Mouse (Mus musculus) small intestine, adult 2 months (tissue): ENCODE results near the gene Ldhc. TPM values are rescaled to one million over a fixed set of nuclear protein-coding genes. Genes with fewer than 3 reads are reported as not detected.
A peak's percentile ranks its signal among the peaks of the same experiment; 100 is the strongest.
"Not testable (repeated sequence)": the region's sequence is repeated elsewhere in the genome, so short reads cannot be mapped to it uniquely, and the experiment has no call there.

Experiments used
- H3K27ac ChIP-seq: fragments of 200-500 bp; 2 replicates; pipeline ENCODE4 v1.5.1; 2012; ENCODE audit warnings: low read depth, low read length, control low read depth, inconsistent platforms; ENCODE audit not compliant: insufficient read depth
- H3K27me3 ChIP-seq: fragments of 200-500 bp; 2 replicates; pipeline ENCODE4 v1.6.1; 2012; ENCODE audit warnings: mild to moderate bottlenecking, moderate library complexity, low read length, inconsistent platforms; ENCODE audit not compliant: control insufficient read depth, insufficient read depth
- H3K36me3 ChIP-seq: fragments of 200-500 bp; 2 replicates; pipeline ENCODE4 v1.6.1; 2012; ENCODE audit warnings: mild to moderate bottlenecking, low read length, control low read depth, inconsistent platforms; ENCODE audit not compliant: control insufficient read depth, insufficient read depth
- H3K4me1 ChIP-seq: fragments of 200-500 bp; 2 replicates; pipeline ENCODE4 v1.6.1; 2012; ENCODE audit warnings: low read length, inconsistent platforms, mixed read lengths; ENCODE audit not compliant: control insufficient read depth, insufficient read depth, insufficient read length
- H3K4me3 ChIP-seq: fragments of 200-500 bp; 2 replicates; pipeline ENCODE4 v1.5.1; 2012; ENCODE audit warnings: low read depth, mild to moderate bottlenecking, control low read depth, inconsistent platforms, low read length, moderate library complexity
- CTCF ChIP-seq: fragments of 200-500 bp; IDR thresholded peaks from 2 replicates; pipeline ENCODE4 v1.5.1; 2012; ENCODE audit warnings: low read depth, mild to moderate bottlenecking, control low read depth, inconsistent platforms, low read length, moderate library complexity, mixed read lengths; ENCODE audit not compliant: insufficient replicate concordance, insufficient read length; ENCODE audit errors: extremely low read depth
- POLR2A ChIP-seq: fragments of 200-500 bp; IDR thresholded peaks from 2 replicates; pipeline ENCODE4 v1.6.1; 2012; ENCODE audit warnings: low read depth, mild to moderate bottlenecking, control low read depth, inconsistent platforms, low read length, moderate library complexity
- WGBS: fragments of 180-500 bp; shearing (Covaris S2); methylation state at CpG from one replicate; pipeline ENCODE4 v1.1.7; 2018; 5-methylcytosine and 5-hydroxymethylcytosine counted together
- polyA plus RNA-seq: library from polyadenylated mRNA; depleted of rRNA; stranded (reverse); fragments of >200 nt; gene quantifications from 2 replicates; pipeline ENCODE4 v1.2.3, GENCODE M21; 2012; rRNA removed

Gene Ldhc
- not detected in 2 replicates for polyA plus RNA-seq

DNA sequence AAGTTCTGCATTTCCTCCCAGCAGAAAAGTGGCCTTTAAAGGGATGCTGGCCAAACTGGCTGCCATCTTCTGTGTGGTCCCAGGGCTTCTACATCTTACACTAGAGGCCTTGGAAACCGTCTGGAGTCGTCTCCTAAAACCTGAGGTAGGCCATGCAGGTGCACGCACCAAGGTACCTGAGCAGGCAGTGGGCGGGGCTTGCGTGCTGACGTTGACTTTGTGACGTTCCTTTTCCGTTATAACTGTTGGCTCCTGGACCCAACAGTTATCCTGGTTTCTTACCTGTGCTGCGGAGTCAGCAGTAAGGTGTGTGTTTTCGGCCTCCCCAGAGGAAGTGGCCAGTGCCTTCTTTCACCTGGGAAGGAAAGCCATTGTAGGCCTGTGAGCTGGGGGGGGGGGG is at the start of gene Ldhc:
TSS of gene Ldhc (plus strand) at position 208 of the 400 bp plus-strand sequence.
- Histone ChIP-seq H3K4me3 (no peak within 1 kb of the TSS), H3K36me3 (peaks cover 3% of the 10 kb centered on the region), H3K4me1 (no peaks in the 10 kb centered on the region), H3K27ac (no peak within 1 kb of the TSS), H3K27me3 (no peaks in the 10 kb centered on the region)
- TF ChIP-seq POLR2A (no peak), CTCF (no peak)
- WGBS = 37% methylated on average over 10 of the region's 10 CpGs

DNA sequence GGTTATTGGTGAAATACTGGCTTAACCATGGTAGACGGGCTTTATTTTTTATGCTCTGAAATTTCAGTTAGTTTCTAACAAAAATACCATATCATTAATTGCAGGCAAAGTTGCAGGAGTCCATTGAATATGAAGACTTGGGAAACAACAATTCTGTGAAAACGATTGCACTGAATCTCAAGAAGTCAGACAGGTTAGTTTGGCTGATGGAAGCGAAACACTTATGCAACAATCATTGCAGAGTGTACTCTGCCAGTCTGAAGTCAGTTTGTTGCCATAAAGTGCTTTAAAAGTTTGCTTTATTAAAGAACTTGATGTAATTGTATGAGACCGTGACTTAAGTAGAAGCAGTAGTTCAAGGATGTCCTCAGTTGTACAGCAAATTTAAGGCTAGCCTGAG is 47.0 kb upstream of the Ldhc start:
- H3K27me3 ChIP-seq = no peaks in the 10 kb centered on the region
- H3K36me3 ChIP-seq = peaks cover 63% of the 10 kb centered on the region

DNA sequence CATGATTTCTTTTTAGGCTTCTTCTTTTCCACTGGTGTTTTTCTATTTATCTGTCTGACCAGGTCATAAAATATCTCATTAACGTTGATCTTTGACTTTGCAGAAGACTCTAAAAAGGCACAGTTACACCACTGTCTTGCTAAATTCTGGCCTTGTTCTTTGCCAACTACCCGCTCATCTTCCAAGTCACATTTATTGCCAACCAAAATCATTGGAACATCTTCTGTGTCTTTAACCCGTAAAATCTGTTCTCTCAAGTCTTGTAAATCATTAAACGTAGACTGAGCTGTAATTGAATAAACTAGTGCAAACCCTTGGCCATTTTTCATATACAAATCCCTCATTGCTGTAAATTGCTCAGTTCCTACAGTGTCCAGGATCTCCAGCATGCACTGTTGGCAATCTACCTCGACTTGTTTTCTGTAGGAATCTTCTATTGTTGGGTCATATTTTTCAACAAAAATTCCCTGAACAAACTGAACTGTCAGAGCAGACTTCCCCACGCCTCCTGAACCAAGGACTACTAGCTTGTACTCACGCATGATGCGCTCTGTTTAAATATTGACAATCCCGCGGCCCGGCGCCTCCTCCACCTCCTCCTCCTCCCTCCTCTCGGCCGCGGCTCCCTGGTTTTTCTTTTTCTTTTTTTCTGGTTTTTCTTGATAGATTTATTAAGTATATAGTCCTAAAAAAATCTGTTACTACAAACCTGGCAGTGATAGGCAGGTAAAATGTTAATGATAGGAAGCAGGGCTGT is 39.9 kb upstream of the Ldhc start:
- peaks cover 58% of the 10 kb centered on the region for H3K36me3 ChIP-seq
- H3K27ac ChIP-seq, H3K4me1 ChIP-seq, H3K27me3 ChIP-seq, H3K4me3 ChIP-seq: not testable (repeated sequence)
- 63% methylated on average over 15 of the region's 15 CpGs for WGBS

More for the DNA sequence above, 47.0 kb upstream of the Ldhc start:
- no peak overlapping the region for H3K4me3 ChIP-seq
- 91% methylated on average over 4 of the region's 4 CpGs for WGBS
- H3K27ac ChIP-seq = no peak overlapping the region
- H3K4me1 ChIP-seq = no peaks in the 10 kb centered on the region
- TF ChIP-seq CTCF (no peak), POLR2A (no peak)

DNA sequence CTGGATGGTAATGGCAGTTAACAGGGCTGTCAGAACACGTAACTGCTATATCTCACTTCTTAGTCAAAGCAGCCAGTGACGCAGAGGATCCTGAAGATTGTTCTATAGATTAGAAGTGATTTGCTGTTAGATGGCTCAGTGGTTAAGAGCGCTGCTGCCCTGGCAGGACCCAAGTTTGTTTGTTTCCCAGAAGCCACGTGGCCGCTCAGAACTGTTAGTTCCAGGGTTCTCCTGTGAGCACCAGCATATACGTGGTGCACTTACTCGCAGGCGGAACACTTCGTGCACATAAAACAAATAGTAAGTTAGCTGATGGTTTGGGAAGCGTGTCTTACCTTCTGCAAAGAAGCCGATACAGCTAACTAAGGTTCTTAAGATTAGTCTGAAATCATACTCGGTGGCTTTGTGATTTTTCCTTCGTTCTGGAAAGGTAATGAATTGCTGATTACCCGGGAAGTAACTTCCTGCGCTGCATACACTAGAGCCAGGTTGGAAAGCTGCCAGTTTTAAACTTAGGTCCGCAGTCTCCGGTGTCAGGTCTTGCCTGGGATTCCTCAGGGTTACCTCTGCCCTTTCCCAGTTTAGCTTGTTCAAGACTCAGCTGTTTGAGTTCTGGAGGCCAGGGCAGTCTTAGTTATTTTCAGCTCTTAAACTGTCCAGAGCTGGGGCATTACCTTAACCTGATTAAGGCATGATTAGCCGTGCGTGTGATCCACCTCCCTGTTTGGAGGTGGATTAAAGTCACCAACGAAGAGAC is 33.8 kb upstream of the Ldhc start:
- Histone ChIP-seq H3K4me3 (no peak overlapping the region), H3K27ac (peak overlapping the region; percentile 58), H3K4me1 (peaks cover 35% of the 10 kb centered on the region), H3K27me3 (no peaks in the 10 kb centered on the region), H3K36me3 (peaks cover 14% of the 10 kb centered on the region)
- TF ChIP-seq POLR2A (no peak), CTCF (no peak)
- 20% methylated on average over 20 of the region's 20 CpGs for WGBS

DNA sequence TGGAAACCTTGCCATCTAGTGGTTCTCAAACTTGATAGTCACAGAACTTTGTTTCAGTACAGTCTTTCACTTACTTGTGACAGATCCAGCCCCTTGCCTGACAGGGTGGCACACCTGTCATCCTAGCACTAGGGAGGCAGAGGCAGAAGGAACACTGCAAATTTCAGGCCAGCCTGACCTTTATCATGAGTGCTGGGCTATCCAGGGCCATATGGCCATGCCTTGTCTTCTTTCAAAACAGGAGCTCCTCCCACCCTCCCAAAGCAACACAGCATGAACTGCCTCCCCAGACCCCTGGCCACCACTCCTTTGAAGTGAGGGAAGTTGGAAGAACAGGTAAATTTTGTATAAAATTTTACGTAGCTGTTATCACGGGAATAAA is 33.2 kb upstream of the Ldhc start:
- TF ChIP-seq CTCF (no peak), POLR2A (no peak)
- H3K4me1 ChIP-seq = peaks cover 39% of the 10 kb centered on the region
- no peak overlapping the region for H3K4me3 ChIP-seq
- 83% methylated on average over 2 of the region's 2 CpGs for WGBS
- no peaks in the 10 kb centered on the region for H3K27me3 ChIP-seq
- H3K27ac ChIP-seq = peak overlapping the region; percentile 58; the same call in 1 of the 2 replicates
- peaks cover 9% of the 10 kb centered on the region for H3K36me3 ChIP-seq

DNA sequence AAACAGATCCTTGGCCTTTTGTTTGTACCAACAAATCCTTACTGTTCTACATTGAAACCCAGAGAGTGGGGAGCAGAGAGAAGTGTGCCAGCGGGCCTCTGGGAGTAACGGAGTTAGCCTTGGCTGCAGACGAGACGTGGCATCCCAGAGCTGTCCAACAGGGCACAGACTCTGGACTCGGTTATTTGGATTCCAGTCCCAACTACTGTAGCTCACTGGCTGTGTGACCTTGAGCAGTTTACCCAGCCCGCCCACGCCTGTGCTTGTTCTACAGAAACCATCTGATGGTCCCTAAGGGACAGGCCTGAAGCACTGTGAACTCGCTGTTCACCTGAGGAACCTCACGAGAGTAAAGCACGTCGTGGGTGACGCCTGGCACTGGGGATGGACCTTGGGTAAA is 31.1 kb upstream of the Ldhc start:
- Histone ChIP-seq H3K4me1 (peaks cover 45% of the 10 kb centered on the region), H3K36me3 (no peaks in the 10 kb centered on the region), H3K27ac (peak overlapping the region; percentile 95), H3K4me3 (no peak overlapping the region), H3K27me3 (no peaks in the 10 kb centered on the region)
- 37% methylated on average over 12 of the region's 12 CpGs for WGBS
- TF ChIP-seq CTCF (no peak), POLR2A (no peak)

DNA sequence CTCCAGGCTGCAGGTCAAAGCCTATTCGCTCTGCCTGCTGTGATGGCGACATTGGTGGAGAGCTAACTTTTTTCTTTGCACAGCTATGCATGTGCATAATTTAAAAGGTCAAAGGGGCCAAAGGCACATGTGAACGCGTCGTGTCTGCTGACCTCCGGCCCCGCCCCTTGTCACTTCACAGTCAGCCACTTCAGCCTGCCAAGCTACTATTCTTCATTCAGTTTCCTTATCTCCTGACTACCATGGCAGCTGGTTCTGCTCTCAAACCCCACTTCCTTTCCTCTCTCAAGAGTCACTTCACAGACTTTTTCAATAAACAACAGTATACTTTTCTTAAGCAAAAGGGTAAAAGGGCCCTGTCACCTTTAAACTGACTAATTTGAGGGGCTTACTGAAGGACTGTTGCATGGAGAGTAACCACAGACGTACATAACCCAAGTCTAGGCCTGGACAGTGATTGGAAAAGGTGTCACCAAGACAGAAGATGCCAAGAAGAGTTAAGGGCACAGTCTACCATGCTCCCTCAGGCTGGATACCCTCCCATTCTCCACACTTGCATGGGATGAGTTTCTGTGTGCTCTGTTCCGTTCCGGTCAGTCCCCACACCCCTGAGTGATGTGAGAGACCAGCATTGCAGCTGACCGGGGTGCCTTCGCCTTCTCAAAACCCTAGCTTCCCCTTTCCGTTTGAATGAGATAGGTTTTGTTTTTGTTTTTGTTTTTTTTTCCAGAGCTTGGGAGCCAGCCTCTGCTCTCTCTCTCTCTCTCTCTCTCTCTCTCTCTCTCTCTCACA is 30.0 kb upstream of the Ldhc start:
- H3K4me1 ChIP-seq = peaks cover 44% of the 10 kb centered on the region
- no peaks in the 10 kb centered on the region for H3K36me3 ChIP-seq
- peak overlapping the region; percentile 95 for H3K27ac ChIP-seq
- TF ChIP-seq POLR2A (no peak), CTCF (no peak)
- H3K4me3 ChIP-seq = no peak overlapping the region
- no peaks in the 10 kb centered on the region for H3K27me3 ChIP-seq
- 35% methylated on average over 13 of the region's 13 CpGs for WGBS
